Mouse (Mus musculus) spleen, adult 18-20 months (tissue): ENCODE data around the gene Dcaf17.

Experiments
- DNase-seq, 2 experiments: peaks; one replicate each; pipeline ENCODE4 v3.0.0; 2022; ENCODE audit warnings: mixed read lengths in 2 of 2

Dcaf17 gene

DNA sequence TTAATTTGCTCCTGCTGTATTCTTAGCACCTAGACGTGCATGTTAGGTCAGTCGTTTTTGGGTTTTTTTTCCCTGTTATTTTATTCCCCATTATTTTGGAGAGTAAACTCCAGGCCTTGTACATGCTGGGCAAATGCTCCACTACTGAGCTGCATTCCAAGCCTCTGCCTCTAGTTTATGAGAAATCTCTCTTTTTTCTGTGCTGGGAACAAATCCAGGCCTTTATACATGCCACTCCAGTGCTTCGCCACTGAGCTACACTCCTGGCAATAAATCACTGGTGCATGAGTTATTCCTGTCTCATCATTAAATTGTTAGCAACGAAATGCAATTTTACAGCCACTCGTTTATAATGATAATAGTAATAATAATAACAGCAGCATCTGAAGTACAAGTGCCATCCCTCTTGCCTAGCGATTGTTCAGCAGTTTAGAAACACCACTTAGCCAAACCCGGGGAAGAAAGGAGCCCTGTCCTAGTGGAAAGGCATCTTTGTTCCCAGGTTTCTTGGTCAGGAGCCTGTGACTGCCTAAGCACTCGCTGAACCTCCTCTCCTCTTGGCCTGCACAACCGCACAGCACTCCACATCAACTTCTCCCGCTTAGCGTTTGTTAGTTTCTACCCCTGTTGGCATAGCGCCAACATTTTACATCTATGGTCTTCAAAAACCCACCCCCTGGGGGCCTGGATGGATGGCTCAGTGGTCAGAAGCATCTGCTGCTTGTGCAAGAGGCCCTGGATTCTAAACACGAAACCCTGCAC is 67.3 kb downstream of the Dcaf17 start:
- no peak for DNase-seq

DNA sequence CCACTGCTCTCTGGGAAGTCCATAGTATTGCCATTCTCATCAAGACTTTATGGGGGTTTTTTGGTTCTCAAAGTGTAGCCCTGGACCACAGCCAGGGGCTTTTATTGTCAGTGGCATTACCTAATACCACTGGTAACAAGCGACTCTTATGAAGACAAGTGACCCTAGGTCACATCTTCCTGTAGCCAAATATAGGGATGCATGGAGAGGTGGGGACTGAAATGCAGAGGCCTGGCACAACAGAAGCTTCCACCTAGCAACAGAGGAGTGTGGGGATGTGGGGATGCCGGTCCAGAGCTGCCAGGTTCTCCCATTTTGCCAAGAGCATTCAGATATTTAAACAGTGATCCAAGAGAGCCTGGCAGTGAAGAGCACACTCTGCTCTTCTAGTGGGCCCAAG is 68.5 kb downstream of the Dcaf17 start:
- no peak for DNase-seq

DNA sequence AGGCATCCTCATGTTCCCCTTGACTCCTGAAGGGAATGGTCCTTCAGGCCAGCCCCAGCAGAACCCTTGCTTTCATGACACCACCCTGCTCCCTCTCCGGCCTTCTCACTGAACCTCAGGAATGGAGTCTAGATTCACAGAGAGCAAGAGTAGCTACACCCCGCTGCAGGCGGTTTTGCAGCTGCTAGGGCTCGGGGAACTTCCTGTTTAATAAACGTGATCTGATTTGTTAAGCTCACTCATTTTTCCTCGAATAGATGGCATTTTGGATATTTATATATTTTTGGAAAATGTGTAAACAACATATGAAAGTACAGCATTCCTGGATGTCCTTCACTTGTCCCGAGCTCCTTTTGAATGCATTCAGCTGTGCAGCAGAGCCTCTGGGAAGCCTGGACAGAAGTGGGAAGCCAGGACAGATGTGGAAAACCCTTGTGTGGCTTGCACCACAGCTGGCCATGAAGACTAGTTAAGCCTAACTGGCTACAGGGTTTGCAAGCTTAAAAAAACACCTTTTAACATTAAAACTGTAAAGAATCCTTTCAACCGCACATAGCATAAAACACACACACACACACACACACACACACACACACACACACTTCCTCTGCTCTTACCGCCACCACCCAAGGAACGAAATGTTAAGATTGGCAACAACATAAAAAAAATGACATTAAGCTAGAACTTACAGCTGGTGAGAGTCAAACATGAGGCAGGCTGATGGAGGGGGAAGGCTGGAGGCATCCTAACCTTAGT is 72.8 kb downstream of the Dcaf17 start:
- no peak for DNase-seq

DNA sequence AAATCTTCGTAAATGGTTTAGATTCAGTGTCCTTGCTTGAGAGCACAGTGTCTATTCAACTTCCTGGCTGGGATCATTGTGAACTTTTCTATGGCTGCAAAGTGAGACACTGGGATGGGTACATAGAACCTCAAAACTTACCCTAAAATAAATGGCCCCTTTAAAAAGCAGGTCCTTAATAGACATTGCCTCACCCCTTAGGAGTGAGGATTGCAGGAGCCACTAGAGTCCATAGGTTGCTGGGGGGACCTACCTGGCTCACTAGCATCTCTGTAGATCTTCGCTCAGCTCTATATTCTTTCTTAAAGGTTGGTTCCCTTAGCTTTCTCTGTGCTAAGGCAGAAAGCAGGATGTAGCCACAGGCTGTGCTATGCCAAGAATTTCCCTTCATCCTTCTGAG is 75.2 kb downstream of the Dcaf17 start:
- DNase-seq = no peak

DNA sequence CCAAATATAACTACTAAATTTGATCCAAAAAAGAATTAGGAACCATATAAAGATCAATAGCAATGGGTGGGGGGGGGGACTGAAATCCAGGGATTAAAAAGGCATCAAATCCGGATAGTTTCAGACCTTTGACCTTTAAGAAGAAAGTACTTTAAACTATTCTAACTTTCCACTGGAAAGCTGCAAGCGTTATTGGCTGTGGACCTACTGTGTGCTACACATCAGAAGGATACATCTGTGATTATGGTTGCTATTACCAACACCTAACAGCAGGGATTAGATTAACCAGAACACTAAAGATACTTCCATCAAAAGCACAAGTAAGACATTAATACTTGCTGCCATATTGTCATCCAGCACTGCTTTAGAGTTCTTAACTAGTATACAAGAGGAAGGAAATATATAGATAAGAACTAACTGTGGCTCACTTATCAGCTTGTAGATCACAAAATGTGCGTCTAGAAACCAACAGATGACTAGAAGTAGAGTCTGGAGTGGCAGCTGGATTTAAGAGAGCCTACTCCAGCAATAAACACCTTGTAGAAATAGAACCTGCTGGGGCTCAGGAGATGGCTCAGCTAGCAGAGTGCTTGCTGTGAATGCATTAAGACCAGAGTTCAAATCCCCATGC is 76.9 kb downstream of the Dcaf17 start:
- DNase-seq = no peak

DNA sequence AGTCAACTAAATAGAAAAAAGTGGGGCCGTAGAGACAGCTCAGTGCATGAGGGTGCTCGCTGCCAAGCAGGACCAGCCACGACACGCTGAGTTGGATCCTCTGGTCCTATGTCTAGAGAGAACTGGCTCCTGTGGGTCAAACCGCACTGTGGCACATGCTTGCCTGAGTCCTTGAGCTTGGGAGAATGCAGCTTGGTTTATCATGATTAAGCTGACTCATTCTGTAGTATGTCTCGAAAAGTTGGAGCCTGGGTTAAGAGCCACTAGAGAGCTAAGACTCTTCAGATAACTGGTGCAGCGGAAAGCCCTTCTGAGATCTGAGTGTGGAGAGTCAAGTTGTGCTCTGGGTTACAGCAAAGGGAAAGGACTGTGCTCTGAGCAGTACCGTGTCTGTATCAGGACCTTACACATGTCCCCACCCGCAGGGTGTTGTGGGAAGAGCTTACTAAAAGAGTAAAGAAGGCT is 78.9 kb downstream of the Dcaf17 start:
- no peak for DNase-seq

DNA sequence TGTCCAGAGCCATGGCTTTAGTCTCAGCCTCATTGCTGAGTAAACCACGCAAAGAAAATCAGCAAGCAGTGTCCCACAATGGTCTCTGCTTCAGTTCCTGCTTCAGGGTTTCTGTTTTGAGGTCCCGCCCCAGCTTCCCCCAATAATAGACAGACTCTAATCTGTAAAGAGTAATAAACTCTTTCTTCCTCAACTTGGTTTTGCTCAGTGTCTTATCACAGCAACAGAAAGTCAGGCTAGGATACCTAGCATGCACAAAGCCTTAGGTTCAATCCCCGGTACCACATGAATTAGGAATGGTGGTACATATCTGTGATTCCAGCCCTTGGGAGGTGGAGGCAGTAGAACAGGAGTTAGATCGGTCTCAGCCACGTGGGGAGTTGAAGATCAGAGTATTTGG is 79.7 kb downstream of the Dcaf17 start:
- no peak for DNase-seq

DNA sequence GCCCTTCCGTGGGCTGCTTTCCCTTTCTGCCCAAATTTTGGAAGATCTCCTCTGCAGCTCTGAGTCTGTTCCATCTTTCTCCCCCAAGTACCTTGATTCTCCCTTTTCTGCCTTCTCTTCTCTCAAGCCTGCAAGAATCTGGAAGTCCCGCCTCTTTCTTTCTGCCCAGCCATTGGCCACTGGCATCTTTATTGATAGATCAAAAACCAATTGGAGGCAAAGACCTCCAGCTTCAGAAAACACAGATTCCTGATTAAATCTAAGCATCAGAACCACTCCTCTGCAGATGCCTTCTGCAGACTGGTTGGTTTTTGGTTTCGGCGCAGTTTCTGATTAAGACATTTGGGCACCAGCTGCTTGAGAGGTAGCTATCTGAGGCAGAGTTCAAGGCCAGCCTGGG is 85.5 kb downstream of the Dcaf17 start:
- DNase-seq = no peak

DNA sequence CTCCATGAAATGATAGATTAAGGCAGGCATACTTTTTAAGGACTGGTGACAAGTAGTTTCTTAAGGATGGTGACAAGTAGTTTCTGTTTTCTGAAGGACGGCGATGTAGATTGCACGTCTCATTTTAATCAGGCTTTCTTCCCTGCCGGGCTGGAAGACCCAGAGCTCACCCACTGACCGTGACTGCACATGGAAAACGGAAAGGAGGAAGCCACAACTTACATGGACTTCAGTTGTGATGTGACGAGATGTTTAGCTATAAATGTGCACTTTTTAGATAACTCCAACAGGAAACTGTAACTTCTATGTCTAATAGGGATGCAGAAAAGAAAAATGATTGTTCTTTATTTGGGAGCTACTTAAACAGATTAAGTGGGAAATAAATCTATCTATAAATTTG is 87.3 kb downstream of the Dcaf17 start:
- DNase-seq = no peak

DNA sequence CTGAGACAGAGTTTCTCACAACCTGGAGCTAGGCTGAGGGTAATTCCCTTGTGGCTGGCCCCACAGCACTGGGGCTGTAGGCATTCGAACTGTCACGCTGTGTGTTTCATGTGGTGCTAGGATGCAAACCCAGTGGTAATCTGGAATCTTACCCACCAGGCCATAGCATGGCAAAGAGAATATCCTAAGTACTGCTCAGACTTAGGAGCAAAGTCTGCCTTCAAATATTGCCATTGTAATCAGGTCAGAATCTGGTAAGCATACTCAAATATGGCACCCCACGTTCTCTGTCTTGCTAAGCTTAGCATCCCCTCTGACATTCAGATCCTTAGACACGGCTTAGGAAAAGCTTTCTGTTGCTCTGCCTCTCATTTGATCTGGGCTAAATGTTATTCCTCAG is 90.7 kb downstream of the Dcaf17 start:
- no peak for DNase-seq

DNA sequence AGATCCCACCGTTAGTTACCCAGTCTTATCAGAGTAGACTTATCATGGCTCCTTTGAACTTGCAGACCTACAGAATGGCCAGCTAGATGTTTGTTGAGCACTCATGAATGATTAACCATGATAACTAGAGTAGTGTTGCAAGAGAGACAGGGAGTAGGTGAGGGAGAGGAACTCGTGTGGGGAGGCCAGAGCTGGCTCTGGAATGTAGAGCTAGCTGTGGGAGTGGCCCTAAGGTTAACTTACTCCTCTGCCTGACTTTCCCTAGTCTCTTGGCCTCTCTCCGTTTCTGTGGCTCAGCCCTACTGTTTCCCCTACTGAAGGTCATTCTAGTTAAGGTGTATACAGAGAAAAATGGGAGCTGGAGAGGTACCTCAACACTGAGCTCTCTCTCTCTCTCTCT is 91.1 kb downstream of the Dcaf17 start:
- no peak for DNase-seq

DNA sequence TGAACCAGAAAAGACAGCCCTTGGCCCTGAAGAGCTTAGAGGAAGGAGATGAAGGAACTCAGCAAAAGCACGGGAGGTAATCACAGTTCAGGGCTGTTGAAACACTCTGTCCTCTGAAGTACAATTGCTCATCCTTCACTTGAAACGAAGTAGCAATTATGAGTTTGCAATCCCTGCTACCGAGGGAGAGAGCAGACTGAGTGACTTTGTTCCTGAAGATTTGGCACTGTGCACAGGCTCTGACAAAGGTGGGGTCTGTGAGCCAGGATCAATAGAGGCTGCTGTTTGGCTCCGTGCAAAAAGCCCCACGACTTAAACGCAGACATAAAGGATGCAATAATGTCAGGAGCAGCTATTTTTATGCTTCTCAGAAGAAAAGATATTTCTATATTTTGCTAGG is 92.7 kb downstream of the Dcaf17 start:
- no peak for DNase-seq
